ENCODE assay signal across 11 mouse cellular contexts in genomic region chr9:105519278-105519883, GRCm38 (mm10). TPM values are rescaled to one million over a fixed set of nuclear protein-coding genes. Genes with fewer than 3 reads are reported as not detected.
DNase-seq lines count a peak whose midpoint lies in the region; ATAC-seq and TF ChIP-seq lines count a peak whose summit lies in the region.
"Had no signal": no experiment of that assay in that cellular context is flagged by ENCODE, and none has a peak within 500 bp of the region (broad histone marks: within the 10 kb centered on the region; RNA-seq: fewer than 3 reads in every experiment).

No protein-coding gene starts in this region.

- peak; percentile 55; the same call in 1 of the 2 replicates for ATAC-seq in forebrain, embryonic 15.5 days (replicated peaks)
- no peak for ATAC-seq in forebrain, embryonic 11.5 days (replicated peaks; ENCODE audit: low FRiP score)
- ATAC-seq in forebrain, postnatal 0 days: no peak
- no peak for ATAC-seq in inflammation-experienced regulatory T-cells, adult 6 months
- ATAC-seq in intestine, postnatal 0 days: no peak
- ATAC-seq: CD4-positive, CD25-positive, alpha-beta regulatory T cell, adult 4 months had no signal

- DNase-seq in forebrain, embryonic 11.5 days (ENCODE audit: low spot score): no peak
- peak; percentile 56 for DNase-seq in layer of hippocampus, adult 9-11 months
- DNase-seq in layer of hippocampus, adult 8-10 months (ENCODE audit: low spot score in 2 of 2): no peak
- DNase-seq in forebrain, postnatal 0 days: peak; percentile 42
- DNase-seq: lung, postnatal 4 days had no signal

- no peaks in the 10 kb centered on the region for H3K36me3 ChIP-seq in forebrain, embryonic 15.5 days
- no peaks in the 10 kb centered on the region for H3K36me3 ChIP-seq in forebrain, embryonic 11.5 days (ENCODE audit: control insufficient read depth, insufficient read depth, low read length)
- H3K36me3 ChIP-seq in forebrain, postnatal 0 days (ENCODE audit: insufficient read depth): no peaks in the 10 kb centered on the region
- H3K36me3 ChIP-seq in megakaryocyte, embryonic 14.5 days (replicated peaks; ENCODE audit: low read length): peaks cover 39% of the 10 kb centered on the region
- H3K36me3 ChIP-seq in intestine, postnatal 0 days (ENCODE audit: control insufficient read depth, insufficient read depth): no peaks in the 10 kb centered on the region
- H3K36me3 ChIP-seq: neural tube, embryonic 12.5 days had no signal

- H3K27ac ChIP-seq in forebrain, embryonic 15.5 days (replicated peaks): no peak overlapping the region
- H3K27ac ChIP-seq in forebrain, embryonic 11.5 days (ENCODE audit: low read depth, low read length): no peak overlapping the region
- no peak overlapping the region for H3K27ac ChIP-seq in forebrain, postnatal 0 days (ENCODE audit: low read depth, low read length)
- no peak overlapping the region for H3K27ac ChIP-seq in intestine, postnatal 0 days (ENCODE audit: low read depth, low read length)
- H3K27ac ChIP-seq: neural tube, embryonic 12.5 days had no signal

- WGBS in forebrain, embryonic 15.5 days: 46% methylated on average over 6 of the region's 6 CpGs
- WGBS in forebrain, embryonic 11.5 days: 46% methylated on average over 6 of the region's 6 CpGs
- WGBS in forebrain, postnatal 0 days: 39% methylated on average over 6 of the region's 6 CpGs
- 67% methylated on average over 6 of the region's 6 CpGs for WGBS in intestine, postnatal 0 days

- no peak for TF ChIP-seq CTCF in forebrain, postnatal 0 days (IDR thresholded peaks at IDR 0.05; ENCODE audit: low read depth)
- TF ChIP-seq CTCF in intestine, postnatal 0 days (IDR thresholded peaks at IDR 0.05; ENCODE audit: low read depth): no peak

- H3K4me3 ChIP-seq in forebrain, embryonic 15.5 days: no peak overlapping the region
- H3K4me3 ChIP-seq in forebrain, embryonic 11.5 days (ENCODE audit: low read depth, low read length): no peak overlapping the region
- no peak overlapping the region for H3K4me3 ChIP-seq in forebrain, postnatal 0 days (ENCODE audit: low read depth, low read length)
- H3K4me3 ChIP-seq in megakaryocyte, embryonic 14.5 days (replicated peaks): peak overlapping the region; percentile 91
- no peak overlapping the region for H3K4me3 ChIP-seq in intestine, postnatal 0 days (ENCODE audit: low read depth, low read length)
- H3K4me3 ChIP-seq: neural tube, embryonic 12.5 days had no signal

- H3K4me2 ChIP-seq in forebrain, embryonic 15.5 days (replicated peaks): no peak overlapping the region
- H3K4me2 ChIP-seq in forebrain, embryonic 11.5 days (ENCODE audit: low read depth, low read length, severe bottlenecking): no peak overlapping the region
- H3K4me2 ChIP-seq in forebrain, postnatal 0 days (ENCODE audit: low read depth): no peak overlapping the region
- no peak overlapping the region for H3K4me2 ChIP-seq in intestine, postnatal 0 days (replicated peaks; ENCODE audit: low read depth)
- H3K4me2 ChIP-seq: neural tube, embryonic 12.5 days had no signal

- H3K9me3 ChIP-seq in forebrain, embryonic 15.5 days: no peaks in the 10 kb centered on the region
- no peaks in the 10 kb centered on the region for H3K9me3 ChIP-seq in forebrain, embryonic 11.5 days (ENCODE audit: control insufficient read depth, low read length)
- no peaks in the 10 kb centered on the region for H3K9me3 ChIP-seq in forebrain, postnatal 0 days (ENCODE audit: low read length)
- H3K9me3 ChIP-seq in megakaryocyte, embryonic 14.5 days: no peaks in the 10 kb centered on the region
- no peaks in the 10 kb centered on the region for H3K9me3 ChIP-seq in intestine, postnatal 0 days (ENCODE audit: control insufficient read depth)
- H3K9me3 ChIP-seq: neural tube, embryonic 12.5 days had no signal

- H3K27me3 ChIP-seq in forebrain, embryonic 15.5 days: no peaks in the 10 kb centered on the region
- H3K27me3 ChIP-seq in forebrain, embryonic 11.5 days (ENCODE audit: control insufficient read depth, insufficient read depth, low read length): no peaks in the 10 kb centered on the region
- no peaks in the 10 kb centered on the region for H3K27me3 ChIP-seq in forebrain, postnatal 0 days (ENCODE audit: insufficient read depth, low read length)
- no peaks in the 10 kb centered on the region for H3K27me3 ChIP-seq in megakaryocyte, embryonic 14.5 days (replicated peaks)
- H3K27me3 ChIP-seq in intestine, postnatal 0 days (replicated peaks; ENCODE audit: control insufficient read depth, insufficient read depth, low read length): no peaks in the 10 kb centered on the region
- H3K27me3 ChIP-seq: neural tube, embryonic 12.5 days had no signal

- H3K9ac ChIP-seq in forebrain, embryonic 15.5 days (replicated peaks): no peak overlapping the region
- no peak overlapping the region for H3K9ac ChIP-seq in forebrain, embryonic 11.5 days (ENCODE audit: low read length)
- H3K9ac ChIP-seq in forebrain, postnatal 0 days: no peak overlapping the region
- no peak overlapping the region for H3K9ac ChIP-seq in intestine, postnatal 0 days (ENCODE audit: low read depth, low read length)
- H3K9ac ChIP-seq: neural tube, embryonic 12.5 days had no signal

- peaks cover 25% of the 10 kb centered on the region for H3K4me1 ChIP-seq in forebrain, embryonic 15.5 days
- H3K4me1 ChIP-seq in forebrain, embryonic 11.5 days (replicated peaks; ENCODE audit: control insufficient read depth, insufficient read depth, low read length): 0 out of 2 replicates have a peak, but pooled peaks cover 3% of the 10 kb centered on the region
- peaks cover 4% of the 10 kb centered on the region; the same call in 1 of the 2 replicates for H3K4me1 ChIP-seq in forebrain, postnatal 0 days (ENCODE audit: insufficient read depth)
- H3K4me1 ChIP-seq in megakaryocyte, embryonic 14.5 days: peaks cover 65% of the 10 kb centered on the region
- no peaks in the 10 kb centered on the region for H3K4me1 ChIP-seq in intestine, postnatal 0 days (replicated peaks; ENCODE audit: control insufficient read depth, insufficient read depth, low read length)

RNA-seq across cellular contexts. Expression of gene Atp2c1, which starts 7.7 kb away (rescaled TPM):
- 91.8 and 95.0 TPM in 2 replicates for polyA plus RNA-seq in forebrain, embryonic 15.5 days (2015; fragmentation: Nextera tagmentation; extraction: Ambion mirVana)
- polyA plus RNA-seq in forebrain, embryonic 11.5 days (2014; fragmentation: Nextera tagmentation; extraction: Ambion mirVana): 59.3 and 69.5 TPM in 2 replicates
- 100 to 1,000 TPM; 215 to 254 (median 238) TPM for total RNA-seq in layer of hippocampus, adult 8-10 months (2022)
- total RNA-seq in forebrain, postnatal 0 days (2014; rRNA removed): 207 and 248 TPM in 2 replicates
- 53.8 and 80.6 TPM in 2 replicates for polyA plus RNA-seq in forebrain, postnatal 0 days (2015; fragmentation: Nextera tagmentation; extraction: Ambion mirVana)
- 4.5 TPM in 1 of 2 replicates, not detected in the other for polyA plus RNA-seq in megakaryocyte, embryonic 14.5 days (2012; ENCODE audit: insufficient read depth, low replicate concordance)
- 10 to 100 TPM; 13.2 to 22.7 (median 18.4) TPM for polyA plus RNA-seq in inflammation-experienced regulatory T-cells, adult 6 months (2017; shearing (Covaris generic))
- 22.9 and 26.9 TPM in 2 replicates for polyA plus RNA-seq in intestine, postnatal 0 days (2015; fragmentation: Nextera tagmentation; extraction: Ambion mirVana)

Comparison
In these comparisons a context has a peak if more than half of its experiments do, and no peak if none do; other contexts are left out.
1. DNase-seq: peak in layer of hippocampus, adult 9-11 months (single experiment) and forebrain, postnatal 0 days (single experiment); none in forebrain, embryonic 11.5 days (single experiment) and layer of hippocampus, adult 8-10 months (0 of 2).